Mouse (Mus musculus) heart, adult 18-20 months (tissue): ENCODE measurements around the gene Hhipl1. TPM values are rescaled to one million over a fixed set of nuclear protein-coding genes. Genes with fewer than 3 reads are reported as not detected.

Experiments
- DNase-seq, 2 experiments: peaks; one replicate each; pipeline ENCODE4 v3.0.0; 2021 to 2022; ENCODE audit warnings: mixed read lengths in 1 of 2
- total RNA-seq, 2 experiments: library from RNA; stranded (reverse); gene quantifications; 2 replicates each; pipeline ENCODE4 v1.2.3; 2021

The Hhipl1 gene
- total RNA-seq, 2 experiments from 2014 or later, result 1.3 to 2.1 TPM

DNA sequence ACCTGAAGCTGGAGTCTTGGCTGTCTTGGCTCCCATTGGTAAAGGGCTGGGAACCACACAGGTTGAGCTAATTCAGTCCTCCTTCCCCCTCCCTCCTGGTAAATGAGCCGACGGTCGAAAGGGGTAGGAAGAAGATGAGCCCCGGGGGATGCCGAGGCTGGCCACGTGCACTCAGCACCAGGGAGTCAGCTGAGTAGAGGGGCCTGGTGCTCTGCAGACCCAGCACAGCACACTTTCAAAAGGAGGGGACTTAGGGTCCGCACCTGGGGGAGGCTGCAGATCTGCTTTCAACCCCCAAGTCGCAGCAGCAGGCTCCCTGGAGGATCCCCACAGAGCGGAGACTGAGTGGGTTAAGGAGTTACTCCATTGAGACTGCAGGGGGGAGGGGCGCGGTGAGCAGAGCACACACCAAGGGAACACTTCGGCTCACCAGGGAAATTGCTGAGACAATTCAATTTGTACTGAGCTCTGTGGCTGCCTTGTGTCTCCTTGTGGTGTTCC, 28.7 kb upstream of the Hhipl1 start:
- no peak for DNase-seq

GRCm38 (mm10) chr12:108278221-108278918, 27.7 kb upstream of the Hhipl1 start:
- DNase-seq, result no peak

- DNase-seq, result no peak
Observed at GRCm38 (mm10) chr12:108284455-108285224, 21.4 kb upstream of the Hhipl1 start.

GRCm38 (mm10) chr12:108285225-108286011, 20.7 kb upstream of the Hhipl1 start:
- DNase-seq, result no peak

GRCm38 (mm10) chr12:108286381-108286780, 19.7 kb upstream of the Hhipl1 start:
- DNase-seq, result no peak

GRCm38 (mm10) chr12:108287011-108287410, 19.1 kb upstream of the Hhipl1 start:
- no peak for DNase-seq

- DNase-seq, result no peak
Observed at GRCm38 (mm10) chr12:108288127-108288880, 17.8 kb upstream of the Hhipl1 start.

DNA sequence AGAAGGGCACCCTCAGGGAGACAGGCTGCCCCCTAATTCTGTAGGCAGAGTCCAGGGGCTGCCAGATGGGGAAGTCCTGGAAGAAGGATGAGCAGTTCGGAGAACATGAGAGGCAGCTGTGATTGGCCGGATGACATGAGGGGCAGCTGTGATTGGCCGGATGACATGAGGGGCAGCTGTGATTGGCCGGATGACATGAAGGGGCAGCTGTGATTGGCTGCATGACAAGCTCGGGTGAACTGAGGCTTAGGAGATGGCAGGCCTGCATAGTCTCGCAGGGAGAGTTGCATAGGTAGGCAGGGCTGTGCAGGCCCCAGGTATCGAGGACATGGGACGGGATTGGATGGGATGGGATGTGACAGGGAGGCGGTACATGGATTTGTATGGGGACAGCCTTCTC, 13.7 kb upstream of the Hhipl1 start:
- no peak for DNase-seq

DNA sequence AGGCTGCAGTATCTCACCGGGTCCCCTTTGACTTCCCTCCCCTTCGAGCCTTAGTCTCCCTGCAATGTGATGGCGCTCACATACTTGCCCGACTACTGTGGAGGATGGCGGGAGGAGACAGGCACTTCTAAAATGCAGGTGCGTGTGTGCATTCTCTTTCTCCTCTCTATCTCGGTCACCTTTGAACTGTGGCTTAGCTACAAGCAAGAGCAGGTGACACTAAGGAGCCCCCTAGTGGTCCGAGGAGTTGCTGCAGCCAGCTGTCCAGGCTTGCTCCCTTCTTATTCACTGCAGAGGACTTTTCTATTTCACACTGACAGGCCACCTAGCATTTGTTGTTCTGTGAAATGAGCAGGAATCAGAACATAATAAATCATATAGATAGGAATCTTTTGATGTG, 13.1 kb upstream of the Hhipl1 start:
- DNase-seq, result peak; percentile 70 to 83

DNA sequence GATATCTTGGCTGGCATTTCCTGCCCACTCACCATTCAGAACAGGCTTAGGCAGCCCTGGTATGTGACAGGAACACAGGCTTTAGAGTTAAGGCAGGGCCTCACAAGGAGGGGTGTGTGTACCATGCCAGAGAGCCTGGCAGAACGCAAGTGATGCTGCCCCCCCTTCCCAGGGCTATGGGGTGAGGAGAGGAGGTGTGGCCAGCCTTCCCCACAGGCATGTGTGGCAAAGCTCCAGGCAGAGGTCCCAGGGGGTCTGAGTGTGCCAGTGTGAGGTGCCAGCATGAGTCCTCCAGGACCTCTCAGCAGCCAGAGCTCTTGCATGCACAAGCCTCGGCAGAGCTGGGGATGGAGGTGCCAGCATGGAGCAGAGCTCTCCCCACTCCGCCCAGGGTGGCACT, 11.4 kb upstream of the Hhipl1 start:
- DNase-seq, result no peak

DNA sequence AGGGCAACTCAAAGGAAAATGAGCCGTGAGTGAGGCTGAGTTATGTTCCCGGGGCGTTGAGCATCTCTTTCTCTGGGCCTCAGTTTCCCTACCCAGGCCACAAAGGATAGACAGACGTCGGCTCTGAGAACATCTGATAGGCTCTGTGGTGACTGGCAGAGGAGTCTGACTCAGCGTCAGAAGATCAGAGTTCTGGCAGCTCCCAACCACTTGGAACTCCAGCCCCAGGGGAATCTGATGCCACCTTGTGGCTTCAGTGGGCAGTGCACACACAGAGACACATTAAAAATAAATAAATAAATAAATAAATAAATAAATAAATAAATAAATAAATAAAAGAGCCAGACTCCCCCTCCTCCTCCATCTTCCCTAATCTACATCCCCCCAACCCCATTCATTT, 9.0 kb upstream of the Hhipl1 start:
- DNase-seq, result no peak

DNA sequence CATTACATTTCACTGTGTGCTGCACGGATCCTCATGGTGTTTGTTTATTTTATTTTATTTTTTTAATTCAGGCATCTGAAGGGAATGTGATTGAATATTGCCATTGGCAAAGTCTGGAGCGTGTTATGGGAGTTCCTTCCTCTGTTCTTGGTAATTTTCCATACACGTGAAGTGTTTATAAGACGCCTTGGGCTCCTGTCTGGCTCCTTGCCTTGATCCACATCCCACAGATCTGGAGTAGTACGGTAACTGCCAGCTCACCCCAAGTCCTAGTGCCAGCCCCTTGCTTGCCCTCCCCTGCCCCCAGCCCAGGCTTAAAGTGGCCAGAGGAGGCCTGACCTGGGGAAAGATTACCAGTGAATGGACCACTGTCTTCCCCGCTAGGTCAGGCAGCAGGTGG, 5.1 kb upstream of the Hhipl1 start:
- no peak for DNase-seq

GRCm38 (mm10) chr12:108303778-108304365, 2.2 kb upstream of the Hhipl1 start:
- peak; percentile 38 to 62 for DNase-seq

DNA sequence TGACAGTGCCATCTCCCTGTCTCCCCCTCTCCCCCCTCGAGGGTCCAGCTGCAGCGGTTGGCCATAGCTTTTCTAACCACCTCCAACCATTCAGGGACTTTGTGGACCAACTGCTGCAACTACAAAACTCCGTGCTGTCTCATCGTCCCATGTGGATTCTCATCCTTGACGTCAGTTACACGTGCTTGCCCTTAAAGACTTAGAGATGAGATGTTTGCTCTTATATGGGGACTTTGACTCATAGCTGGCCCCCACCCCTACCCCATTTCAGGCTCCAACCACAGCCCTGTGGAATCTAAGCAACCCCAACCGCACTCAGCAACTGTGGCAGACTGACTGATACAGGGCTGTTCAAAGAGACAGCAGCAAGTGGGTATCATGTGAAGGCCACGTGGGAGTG, 898 bp upstream of the Hhipl1 start:
- DNase-seq, result no peak

DNA sequence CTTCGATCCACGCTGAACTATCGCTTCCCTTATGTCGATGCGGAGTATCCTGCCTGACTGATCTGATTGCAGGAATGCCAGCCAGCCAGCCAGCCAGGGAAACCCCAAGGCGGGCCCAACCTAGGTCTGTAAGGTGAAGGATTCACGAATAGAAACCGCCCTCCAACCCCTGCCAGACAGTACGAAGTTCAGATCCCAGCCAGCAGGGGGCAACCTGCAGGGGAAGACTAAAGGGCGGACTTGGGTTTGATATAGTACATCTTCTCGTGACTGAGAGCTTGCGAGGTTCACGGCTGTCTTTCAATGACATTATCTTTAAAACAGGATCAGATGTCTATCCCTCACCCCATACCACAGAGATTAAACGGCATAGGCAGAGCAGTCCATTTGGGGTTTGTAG, 1.5 kb downstream of the Hhipl1 start:
- peak; percentile 57 to 81 for DNase-seq

GRCm38 (mm10) chr12:108308363-108308856, 2.3 kb downstream of the Hhipl1 start:
- peak; percentile 74 to 82 for DNase-seq

DNA sequence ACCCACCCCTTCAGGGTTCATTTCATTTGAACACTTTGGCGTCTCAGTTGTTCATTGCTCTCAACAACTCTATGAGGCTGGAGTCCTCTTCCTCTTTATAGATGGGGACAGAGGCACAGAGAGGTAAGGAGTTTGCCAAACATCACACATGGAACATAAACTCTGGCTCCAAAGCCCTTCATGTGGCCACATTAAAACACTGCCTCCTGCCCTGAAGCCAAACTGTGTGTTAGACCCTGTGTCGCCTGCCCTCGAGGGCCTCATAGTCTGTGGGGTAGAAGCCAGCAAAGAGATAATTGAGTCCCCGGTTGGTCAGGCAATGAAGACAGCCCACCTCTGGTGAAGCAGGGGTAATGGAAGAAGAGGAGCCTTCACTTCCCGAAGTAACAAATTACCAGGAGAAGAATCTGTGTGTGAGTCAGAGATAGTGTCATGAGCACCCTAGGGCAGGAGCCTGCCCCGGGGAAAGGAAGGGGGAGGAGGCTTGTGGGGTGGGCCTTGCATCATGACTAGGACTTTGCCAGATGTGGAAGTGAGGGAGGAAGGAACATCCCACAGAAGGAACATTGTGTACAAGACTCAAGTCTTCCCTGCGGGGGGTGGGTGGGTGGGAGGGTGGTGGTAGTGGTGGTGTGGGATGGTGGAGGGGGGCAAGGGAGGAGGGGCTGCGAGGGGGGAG, 3.2 kb downstream of the Hhipl1 start:
- peak; percentile 75 to 88 for DNase-seq

GRCm38 (mm10) chr12:108310041-108310440, 4.0 kb downstream of the Hhipl1 start:
- DNase-seq, result no peak

- no peak for DNase-seq
Observed at GRCm38 (mm10) chr12:108310456-108311027, 4.5 kb downstream of the Hhipl1 start.

DNA sequence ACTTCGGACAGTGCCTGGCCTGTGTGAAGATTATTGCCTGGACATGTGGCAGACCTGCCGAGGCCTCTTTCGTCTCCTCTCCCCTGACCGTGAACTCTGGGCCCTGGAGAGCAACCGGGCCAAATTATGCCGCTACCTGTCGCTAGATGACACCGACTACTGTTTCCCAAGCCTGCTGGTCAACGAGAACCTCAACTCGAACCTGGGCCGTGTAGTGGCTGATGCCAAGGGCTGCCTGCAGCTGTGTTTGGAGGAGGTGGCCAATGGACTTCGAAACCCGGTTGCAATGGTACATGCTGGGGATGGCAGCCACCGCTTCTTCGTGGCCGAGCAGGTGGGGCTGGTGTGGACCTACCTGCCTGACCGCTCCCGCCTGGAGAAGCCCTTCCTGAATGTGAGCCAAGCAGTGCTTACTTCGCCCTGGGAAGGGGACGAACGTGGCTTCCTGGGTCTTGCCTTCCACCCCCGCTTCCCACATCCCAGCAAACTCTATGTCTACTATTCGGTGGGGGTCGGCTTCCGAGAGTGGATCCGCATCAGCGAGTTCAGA, 5.7 kb downstream of the Hhipl1 start:
- no peak for DNase-seq
